Mouse (Mus musculus) embryo, embryonic 9.5 days (tissue): Measurements from ENCODE around the gene Slc19a1.

Experiments
- DNase-seq: peaks from one replicate; pipeline ENCODE4 v3.0.0-alpha.2; 2017; ENCODE audit errors: extremely low spot score

The Slc19a1 gene

DNA sequence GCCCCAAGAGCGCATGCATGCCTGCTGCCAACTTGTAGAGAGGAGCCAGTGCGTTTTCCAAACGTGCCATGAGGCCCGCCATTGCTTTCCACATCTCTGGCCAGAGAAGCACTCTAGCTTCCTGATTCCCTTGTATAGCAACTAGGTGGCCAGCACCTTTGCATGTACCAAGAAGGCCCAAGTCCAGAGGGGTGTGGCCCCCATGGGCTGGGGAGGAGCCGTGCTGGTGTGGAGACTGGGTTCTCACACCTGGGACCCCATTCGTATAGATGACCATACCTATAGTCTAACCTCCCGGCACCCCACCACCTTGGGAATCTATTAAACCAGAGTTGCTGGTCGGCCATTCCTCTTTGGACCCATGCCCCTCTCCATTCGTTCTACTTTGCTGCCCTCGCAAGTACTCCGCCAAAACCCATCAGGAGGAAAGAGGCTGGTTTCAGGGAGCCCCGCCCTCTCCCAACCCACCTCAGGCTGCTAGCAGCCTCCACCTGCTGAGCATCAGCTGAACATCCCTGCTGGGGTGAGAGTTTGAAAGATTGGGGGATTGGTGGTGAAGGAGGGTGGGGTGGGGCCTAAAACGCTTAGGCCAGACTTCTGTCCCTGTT is at the start of gene Slc19a1:
TSS of gene Slc19a1 (plus strand) at position 474 of the 608 bp plus-strand sequence.
- DNase-seq = no peak

DNA sequence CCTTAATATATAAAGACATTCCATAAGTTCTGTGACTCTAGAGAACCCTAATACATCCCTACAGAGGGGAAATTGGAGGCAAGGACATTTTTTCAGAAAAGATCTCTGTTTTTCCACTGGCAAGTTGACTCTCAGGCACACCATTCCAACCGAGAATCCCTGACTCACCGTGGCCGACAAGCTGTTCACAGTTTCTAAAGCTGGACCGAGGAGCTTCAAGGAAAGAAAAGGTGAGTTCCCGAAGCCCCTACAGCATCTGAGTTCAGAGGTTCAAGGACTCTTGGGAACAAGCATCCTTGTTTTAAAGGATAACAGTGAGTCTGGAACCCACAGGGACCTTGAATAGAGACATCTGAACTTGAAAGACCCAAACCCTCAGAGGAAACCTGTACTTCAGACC is 43.5 kb upstream of the Slc19a1 start:
- no peak for DNase-seq

DNA sequence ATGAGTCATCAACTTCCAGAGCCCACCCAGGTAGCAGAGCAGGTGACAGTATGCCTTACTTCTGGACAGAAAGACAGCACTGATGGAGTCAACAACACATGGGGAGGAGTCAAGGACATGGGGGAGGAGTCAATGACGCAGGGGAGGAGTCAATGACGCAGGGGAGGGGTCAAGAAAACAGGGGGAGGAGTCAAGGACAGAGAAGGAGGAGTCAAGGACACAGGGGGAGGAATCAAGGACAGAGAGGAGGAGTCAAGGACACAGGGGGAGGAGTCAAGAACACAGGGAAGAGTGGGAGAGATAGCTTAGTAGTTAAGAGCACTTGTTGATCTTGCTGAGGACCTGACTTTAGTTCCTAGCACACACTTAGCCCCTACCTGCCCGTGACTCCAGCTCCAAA is 39.6 kb upstream of the Slc19a1 start:
- no peak for DNase-seq

DNA sequence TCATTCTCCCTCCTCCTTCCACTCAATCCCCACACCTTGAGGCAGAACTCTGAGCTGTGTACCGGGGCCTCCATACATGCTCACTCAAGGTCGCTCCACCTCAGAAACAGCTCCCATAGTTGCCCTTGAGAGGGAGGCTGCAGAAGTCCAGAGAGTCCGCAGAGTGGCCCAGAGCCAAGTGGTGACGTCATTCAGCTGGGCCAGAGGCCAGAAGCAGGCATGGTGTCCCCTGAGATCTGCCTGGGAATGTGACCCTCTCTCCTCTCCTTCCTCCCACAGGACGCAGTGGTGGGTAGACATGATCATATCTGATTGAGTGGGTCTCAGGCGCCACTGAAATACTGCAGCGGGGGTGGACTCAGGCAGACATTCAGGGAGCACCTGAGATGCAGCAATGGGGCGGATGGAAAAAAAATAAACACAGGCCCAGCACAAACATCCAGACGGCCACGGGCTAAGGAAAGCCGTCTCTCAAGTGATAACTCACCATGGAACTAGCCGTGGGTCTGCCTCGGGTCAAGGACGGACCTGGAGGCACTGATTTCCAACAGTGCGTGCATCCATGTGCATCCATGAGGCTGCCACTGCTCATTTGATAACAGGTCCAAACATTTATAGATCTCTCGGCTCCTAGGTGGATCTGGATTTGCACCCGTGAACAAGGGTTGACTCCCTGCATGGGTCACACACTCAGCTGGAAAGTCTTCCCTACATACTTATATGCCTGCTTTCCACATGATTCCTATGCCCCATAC is 34.1 kb upstream of the Slc19a1 start:
- DNase-seq = no peak

DNA sequence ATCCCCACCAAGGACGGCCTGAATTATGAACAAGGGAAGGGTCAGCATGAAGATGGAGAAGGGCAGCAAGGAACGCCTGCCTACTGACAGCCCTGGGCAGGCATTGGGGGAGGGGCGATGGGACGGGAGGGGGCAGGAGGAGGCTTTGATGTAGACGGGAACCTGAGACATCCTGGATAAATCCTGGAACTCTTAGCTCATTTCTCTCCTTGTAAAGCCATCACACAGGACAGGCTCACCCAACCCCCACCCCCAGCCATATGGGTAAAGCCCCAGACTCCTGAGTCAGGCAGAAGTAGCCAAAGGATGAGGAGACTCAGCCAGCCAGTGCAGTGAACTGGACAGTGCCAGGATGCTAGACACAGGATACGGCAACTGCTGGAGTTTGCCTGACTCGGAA is 27.1 kb upstream of the Slc19a1 start:
- DNase-seq = peak; percentile 57

DNA sequence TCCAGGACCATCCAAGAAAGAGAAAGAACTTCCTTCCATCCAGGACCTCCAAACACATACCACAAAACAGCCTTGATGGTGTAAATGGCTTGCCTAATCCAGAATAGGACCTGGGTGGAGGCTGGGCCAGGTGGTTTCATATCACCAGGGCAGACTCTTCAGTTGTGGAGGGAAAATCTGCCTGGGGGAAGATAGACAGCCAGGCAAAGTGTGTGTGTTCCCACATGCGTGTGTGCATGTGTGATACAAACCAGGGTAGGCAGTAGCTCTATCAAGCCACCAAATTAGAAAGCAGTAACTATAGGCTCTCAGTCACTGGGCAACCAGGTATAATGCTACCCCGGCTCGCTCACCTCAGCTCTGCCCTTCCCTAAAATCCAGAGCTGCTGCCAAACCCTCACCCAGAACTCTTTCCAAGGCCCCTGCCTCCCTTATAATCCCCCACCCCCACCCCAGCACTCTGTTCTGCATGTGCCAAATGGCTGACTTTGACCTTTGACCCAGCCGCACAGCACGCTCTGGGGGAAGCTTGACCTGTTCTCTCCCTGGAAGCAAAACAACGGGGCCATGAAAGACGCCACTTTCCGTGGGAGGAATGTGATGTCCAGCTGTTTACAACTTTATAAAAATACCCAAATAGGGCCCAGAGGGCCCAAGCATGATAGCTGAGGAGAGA is 24.5 kb upstream of the Slc19a1 start:
- peak; percentile 71 for DNase-seq

DNA sequence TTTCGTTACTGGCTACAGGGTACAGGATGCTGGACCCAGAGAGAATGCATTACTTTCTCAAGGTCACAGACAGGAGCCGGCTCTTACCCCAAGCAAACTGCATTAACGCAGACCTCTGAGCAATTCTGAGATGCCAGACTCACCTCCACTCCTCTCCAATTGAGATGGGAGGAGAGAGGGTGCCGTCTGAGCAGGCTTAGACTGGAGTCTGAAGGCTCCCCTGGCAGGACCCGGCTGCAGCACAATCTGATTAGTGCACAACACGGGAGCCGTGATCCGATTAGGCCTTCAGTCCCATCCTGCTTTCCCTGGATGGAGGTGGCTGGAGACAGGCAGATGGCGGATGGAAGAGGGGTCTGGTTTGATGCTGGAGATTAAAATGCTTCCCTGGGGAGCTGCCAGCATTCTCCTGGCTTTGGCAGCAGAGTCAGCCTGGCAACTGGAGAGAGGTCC is 23.9 kb upstream of the Slc19a1 start:
- DNase-seq = no peak

DNA sequence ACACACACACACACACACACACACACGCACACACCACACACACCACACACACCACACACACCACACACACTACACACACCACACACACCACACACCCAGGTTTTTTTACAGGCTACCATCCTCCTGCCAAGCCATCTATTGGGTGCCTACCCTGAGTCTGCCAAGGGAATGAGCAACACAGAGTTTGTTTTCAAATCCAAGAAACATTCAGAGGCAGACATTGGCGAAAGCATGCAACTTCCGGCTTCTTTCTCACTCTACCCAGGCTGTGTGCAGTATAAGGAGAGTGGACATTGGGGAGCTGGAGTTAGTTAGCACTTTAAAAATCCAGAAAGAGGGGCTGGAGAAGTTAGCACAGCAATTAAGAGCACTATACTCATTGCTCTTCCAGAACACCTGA is 23.3 kb upstream of the Slc19a1 start:
- DNase-seq = no peak

DNA sequence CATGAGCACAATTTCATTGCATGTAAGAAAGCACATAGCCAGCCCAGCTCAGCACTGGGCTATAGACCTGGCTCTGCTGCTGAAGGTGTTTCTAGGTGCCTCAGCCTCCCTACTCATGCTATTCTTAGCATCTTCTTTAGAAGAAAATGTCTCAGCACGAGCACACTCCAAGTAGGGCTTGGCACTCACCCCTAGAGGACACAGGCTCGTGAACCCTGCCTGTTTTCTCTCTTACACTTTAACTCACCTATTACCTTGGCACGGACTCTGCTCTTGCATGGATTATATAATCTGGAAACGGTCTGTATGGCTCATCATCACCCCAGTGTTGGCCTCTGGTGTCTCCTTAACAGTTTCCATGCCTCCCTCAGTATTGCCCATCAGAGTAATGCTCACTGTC is 20.4 kb upstream of the Slc19a1 start:
- DNase-seq = no peak

DNA sequence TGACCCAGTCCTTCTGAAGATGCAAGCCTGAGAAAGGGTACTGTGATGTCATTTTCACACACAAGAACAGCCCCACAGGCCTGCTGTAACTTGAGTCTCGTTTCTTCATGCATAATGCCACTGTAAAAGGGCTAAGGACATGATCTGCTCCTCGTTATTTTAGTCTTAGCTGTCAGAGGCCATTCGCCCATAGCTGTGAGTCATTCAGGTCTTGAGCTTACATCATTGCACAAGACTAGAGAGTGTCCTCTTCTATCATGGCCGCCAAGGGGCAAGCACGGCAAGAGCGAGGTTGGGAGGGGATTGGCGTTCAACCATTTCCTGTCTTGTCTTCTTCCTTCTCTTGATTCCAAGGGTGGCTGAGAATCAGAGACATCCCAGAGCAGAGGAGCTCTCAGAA is 16.0 kb upstream of the Slc19a1 start:
- DNase-seq = no peak

DNA sequence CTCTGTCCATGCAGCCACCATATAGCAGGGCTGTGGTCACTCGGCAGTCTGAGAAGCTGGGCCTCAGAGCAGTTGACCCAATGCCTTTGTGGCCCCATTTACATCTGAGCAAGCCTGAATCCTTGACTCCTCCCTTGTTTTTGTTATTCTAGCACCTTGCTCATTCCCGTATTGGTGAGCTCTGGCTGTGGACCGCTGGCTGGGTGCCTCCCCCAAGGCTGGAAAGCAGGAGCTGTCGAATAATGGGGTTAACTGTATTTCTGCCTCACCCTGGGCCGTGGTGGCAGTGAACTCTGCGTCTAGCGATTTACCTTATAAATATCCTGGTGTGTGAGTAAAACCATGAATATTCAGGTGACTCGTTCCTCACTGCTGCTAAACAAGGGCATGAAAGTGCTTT is 15.5 kb upstream of the Slc19a1 start:
- DNase-seq = no peak

DNA sequence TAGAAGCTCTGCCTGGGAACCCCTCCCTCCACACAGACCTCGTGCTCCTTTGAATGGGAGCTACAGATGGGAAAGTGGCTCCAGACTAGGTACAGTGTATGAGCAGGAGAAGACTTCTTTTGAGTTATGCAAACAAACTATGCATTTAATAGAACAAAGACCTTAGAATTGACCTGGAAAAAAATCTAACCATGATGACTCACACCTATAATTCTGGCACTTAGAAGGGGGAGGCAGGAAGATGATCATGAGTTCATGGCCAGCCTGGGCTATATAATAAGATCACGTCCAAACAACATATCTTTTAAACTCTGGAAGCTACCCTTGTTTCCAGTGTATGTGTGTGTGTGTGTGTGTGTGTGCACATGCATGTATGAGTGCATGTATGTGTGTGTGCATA is 15.0 kb upstream of the Slc19a1 start:
- DNase-seq = no peak

DNA sequence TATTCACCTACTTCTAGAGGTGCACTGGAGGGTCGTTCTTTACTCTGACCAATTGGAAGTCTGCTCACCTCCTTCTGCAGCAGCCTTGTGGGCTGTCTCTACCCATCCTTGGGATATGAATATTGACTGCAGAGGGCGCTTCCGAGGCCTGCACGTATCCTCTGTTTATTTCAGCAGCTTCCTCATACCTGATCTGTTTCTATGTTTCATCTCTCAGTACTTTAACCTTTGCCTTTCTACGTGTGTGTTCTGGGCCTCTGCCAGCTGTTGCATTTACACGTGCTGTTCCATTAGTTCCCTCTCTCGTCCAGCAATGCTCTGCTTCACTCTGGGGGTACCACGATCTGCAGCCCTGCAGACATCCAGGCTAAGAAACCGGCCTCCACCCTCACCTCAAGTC is 14.4 kb upstream of the Slc19a1 start:
- no peak for DNase-seq

DNA sequence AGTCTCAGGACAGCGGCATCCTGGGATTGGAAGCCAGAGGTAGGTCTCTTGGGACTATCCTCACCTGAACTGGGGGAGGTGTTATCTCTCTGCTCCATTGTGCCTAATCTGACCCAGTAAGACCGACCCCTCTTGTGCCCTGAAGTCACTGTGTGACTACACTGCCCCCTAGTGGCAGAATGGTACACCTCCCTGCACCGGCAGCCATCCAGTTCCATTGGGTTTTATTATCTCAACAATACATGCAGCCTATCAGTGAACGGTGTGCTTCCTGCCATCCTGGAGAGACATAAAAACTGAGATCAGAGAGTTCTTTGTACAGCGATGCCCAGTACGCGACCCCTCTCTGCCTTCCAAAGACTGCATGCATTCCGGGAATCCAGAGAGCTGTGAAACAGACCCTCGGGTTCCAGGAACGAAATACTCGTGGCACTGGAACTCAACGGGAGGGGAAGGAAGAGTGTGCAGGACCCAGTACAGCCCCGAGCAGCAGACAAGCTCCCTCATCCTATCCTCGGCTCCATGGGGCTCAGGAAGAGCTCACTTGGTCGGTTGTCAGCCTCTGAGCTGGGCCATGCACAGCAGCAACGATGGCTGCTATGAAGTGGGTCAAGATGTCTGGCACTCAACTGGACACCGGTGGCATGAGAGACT is 10.5 kb upstream of the Slc19a1 start:
- peak; percentile 84 for DNase-seq

DNA sequence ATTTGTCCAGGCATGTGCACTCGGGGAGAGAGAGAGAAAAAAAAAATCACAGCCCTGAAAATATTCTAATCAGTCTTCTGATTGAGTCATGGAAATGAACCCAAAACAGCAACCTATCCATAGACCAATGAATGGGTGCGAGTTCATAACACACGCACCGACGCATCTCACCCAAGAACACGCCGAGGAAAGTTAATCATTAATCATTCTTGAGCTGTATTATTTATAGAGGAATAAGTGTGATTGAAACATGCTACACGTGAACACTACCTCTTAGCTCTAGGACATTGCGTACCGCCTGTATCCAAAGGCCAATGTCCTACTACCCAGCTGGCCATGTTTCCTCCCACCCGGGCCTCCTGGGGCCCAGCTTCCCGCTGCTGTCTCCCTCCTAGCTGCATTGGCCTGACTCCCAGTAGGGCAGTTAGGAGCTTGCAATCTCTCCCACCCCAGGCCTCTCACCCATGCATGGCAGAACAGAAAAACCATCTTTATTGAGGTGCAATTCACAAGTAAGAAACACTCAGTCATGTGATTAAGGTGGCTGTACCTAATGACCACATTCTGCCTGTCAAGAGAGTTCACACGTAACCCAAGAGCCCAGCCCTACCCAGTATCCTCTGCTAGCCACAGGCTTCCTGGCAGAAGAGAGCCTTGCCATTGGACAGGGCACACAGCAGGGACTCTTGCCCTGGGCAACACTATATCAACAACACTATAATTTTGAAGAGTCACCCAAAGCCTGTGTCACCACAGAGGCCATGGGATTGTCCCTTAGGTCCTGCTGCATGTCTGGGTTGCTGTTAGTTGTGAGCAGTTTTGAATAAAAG is 9.5 kb upstream of the Slc19a1 start:
- no peak for DNase-seq

DNA sequence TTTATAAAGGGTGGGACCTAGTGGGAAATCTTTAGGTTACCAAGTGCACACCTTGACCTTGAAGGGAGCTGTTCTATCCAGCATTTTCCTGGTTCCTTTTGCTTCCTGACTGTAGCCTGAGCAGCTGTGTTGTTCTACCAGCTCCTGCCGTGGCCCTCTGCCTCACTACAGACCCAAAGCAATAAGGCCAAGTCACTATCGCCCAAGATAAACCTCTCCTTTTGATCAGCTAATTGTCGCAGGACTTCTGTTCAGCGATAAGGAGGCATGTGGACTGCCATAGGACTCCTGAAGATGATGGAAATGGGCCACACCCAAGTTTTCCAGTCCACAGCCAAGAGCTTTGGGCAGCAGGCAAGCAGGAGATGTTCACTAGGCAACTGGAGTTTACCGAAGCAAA is 7.8 kb upstream of the Slc19a1 start:
- DNase-seq = no peak

DNA sequence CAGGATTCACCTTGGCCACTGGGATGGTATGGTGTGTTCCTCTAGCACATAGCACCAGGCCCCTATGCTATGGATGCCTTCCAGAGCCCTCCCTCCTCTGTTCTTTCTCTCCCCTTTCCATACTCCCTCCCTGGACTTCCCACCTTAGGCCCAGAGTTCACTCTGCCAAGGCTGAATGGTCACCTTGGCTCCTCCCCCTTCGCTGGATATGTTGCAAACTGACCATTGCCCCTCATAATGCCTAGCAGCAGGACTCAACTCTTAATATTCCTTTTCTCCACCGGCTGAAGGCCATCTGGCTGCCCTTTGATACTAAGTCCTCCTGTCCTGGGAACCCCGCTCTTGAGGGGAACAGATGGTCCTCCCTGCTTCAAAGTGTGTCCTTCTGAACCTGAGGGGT is 5.1 kb upstream of the Slc19a1 start:
- DNase-seq = no peak

DNA sequence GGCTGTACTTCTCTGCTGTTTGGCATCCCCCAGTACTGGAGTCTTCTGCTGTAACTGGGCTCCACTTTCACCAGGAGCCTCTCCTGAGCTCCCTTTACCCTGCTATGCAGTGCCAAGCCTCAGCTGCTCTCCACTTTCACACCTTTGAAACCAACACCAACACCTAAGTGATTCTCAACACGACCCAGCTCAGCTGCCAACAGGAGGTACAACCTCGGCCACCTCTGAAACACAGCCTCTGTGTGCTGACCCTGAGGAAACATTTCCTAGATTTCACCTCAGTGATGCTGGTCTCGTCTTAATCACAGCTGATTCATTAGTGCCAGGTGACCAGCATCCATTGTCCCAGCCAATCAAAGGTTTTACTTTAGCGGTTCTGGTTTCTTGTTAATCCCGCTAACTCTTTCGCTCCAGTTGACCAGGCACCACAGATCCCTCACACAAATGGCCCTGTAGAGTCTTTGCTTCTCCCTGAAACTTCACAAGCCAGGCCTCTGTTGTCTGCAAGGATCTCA is 3.2 kb upstream of the Slc19a1 start:
- no peak for DNase-seq

DNA sequence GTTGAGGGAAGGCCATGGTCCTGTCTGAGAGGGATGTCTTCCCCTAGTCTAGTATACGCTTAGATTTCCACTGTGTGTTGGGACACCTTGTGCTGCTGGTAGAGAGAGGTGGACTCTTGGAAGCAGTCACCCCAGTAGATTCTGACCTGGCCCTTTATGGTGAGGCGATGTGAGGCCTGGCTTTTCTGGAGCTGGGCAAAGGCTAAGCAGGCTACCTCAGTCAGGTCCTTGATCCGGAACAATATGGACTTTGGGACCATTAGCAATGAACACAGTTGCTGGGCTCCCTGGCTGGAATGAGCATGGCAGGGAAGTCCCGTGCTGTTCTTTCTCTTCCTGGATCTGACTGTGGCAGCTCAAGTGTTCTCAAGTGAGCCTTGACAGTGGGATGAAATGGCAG is 2.3 kb upstream of the Slc19a1 start:
- DNase-seq = no peak

DNA sequence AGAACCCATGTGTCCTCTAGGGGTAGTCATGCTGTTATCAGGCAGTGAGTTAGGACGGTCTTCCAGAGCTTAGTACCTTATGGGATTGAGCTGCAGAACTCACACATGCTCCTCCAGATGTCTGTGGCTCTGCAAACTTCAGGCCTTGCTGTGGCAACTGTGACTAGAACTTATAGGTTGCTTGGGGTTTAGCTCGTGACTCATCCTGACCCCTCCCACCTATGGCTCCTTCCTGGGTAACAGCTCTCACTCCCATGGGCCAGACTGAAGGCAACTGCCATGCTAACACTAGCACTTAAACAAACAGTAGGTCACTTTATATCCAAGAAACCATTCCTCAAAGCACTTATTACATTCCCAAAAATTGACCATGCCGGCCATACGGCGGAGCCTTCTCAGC is 1.4 kb upstream of the Slc19a1 start:
- no peak for DNase-seq

DNA sequence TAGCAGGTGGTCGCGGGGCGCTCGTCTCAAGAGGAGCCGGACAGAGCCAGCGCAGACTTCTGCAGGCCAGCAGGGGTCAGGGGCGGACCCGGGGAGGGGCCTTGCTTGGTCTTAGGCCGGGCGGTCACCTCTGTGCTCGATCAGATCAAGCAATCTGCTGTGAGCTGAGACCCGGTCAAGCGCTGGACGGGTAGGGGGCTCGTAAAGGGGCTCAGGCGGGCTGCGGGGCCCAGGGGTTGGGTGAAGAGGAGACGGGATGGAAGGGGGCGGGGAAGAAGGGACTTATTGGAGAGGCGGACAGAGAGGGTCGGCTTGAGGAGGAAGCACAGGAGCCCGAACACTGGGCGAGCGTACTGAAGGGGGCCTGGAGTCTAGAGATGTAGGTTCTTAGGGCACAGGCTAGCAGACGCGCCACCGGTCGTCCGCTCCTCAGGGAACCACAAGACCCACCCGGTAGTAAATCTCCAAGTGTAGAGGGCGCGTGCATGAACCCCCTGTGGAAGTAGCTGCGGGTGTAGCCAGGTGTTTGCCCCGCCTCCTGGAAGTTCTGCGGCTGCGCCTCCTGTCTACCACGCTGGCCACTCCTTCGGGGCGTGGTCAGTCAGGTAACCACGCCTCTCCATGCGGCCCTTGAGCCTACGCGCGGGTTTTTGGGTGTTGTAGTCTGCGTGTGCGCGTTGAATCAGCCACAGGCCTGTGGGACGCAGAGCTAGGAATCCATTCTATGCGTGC is 716 bp downstream of the Slc19a1 start:
- peak; percentile 96 for DNase-seq
